Mouse (Mus musculus) urinary bladder, postnatal 36 days (tissue): Measurements from ENCODE around the gene Sae1.
"Not testable (repeated sequence)": the region's sequence is repeated elsewhere in the genome, so short reads cannot be mapped to it uniquely, and the experiment has no call there.

ENCODE experiments used
- DNase-seq, 2 experiments: peaks; one replicate each; pipeline ENCODE4 v3.0.0; 2022; ENCODE audit warnings: low spot score in 2 of 2, mixed read lengths in 1 of 2

Gene Sae1

DNA sequence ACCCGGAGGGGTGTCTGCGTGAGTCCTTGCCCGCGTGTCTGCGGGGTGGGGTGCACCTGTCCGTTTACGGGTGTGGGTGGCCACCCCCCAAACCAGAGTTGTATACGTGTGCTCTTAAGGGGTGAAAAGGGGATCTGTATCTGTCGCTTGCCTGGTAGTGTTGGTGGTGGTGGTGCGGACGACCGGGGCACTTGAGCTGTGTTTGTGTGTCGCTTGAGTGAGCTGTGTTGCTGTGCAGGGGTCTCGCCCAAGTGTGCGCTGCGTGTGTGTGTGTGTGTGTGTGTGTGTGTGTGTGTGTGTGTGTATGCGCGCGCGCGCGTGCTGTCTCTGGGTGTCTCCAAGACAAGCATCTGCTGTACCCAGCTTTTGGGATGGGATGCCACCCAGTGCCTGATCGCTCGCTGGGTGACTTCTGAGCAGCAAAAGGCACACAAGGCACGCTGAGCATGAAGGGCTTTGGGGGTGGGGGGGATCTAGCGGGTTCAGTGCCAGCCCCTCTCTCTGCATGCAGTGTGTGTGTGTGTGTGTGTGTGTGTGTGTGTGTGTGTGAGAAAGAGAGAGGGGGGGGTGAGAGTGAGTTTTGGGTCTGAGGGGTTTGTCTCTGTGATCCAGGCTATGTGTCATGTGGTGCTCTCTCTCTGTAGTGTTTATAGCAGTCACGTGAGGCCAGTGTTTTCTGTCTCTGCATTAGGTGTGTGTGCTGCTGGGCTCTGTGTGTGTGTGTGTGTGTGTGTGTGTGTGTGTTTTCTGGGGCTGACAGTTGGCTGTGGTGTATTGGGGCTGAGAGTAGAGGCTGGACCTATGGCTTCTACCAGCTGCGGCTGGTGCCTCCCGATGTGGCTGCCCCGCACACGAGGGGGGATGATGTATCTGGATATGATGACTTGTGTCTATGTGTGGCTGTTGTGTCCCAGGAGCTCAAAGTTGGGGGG is 76.8 kb downstream of the Sae1 start:
- DNase-seq, result peak; percentile 20 to 31

DNA sequence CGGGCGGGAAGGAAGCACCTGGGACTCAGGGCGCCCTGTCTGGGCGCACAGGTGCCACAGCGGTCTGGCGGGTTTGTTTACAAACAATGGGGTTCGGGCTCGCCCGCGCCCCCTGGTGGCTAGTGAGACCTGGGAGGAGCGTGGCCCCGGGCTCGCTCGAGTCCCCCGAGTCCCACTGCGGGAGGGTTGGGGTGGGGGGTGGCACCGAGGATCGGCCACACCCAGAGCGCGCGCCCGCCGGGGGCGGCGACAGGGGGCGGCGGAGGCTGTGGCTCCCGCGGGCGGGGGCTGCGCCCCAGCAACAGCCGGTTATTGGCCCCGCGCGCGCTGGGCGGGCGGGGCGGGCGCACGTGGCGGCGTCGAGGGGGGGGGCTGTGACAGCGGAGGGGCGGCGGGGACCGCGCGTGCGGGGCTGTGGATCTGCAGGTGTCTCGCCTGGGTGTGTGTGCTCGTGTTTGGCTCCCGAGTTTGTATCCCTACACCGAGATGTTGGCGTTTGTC is 77.5 kb downstream of the Sae1 start:
- peak; percentile 77 to 86 for DNase-seq

DNA sequence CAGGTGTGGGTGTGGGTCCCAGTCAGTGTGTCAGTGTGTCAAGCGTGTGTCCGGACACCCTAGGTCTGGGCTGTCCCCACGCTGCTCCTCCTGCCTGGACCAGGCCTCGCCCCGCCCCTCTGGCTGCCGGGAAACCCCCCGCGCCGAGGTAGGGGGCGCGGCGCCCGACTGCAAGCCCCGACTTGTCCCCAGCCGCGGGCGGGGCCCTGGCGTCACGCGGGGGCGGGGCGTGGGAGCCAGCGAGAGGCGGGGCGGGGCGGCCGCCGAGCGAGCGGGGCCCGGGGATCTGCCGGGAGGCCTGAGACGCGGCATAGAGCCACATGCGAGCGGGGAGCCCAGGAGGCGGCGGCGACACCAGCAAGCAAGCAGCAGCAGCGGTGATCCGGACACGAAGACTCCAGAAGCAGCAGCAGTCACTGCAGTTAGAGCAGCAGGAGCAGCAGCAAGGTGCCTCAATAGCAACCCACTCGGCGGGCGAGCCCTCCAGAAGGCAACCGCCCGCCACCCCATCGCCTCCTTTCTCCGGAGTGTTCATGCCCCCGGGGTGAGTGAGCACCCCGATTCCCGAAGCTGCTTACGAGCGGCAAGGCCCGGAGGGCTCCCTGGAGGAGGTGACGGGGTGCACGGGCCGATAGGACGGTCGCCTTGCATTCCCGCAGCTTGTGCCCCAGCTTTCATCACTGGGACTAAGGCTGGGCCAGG is 78.1 kb downstream of the Sae1 start:
- peak; percentile 87 to 89 for DNase-seq

DNA sequence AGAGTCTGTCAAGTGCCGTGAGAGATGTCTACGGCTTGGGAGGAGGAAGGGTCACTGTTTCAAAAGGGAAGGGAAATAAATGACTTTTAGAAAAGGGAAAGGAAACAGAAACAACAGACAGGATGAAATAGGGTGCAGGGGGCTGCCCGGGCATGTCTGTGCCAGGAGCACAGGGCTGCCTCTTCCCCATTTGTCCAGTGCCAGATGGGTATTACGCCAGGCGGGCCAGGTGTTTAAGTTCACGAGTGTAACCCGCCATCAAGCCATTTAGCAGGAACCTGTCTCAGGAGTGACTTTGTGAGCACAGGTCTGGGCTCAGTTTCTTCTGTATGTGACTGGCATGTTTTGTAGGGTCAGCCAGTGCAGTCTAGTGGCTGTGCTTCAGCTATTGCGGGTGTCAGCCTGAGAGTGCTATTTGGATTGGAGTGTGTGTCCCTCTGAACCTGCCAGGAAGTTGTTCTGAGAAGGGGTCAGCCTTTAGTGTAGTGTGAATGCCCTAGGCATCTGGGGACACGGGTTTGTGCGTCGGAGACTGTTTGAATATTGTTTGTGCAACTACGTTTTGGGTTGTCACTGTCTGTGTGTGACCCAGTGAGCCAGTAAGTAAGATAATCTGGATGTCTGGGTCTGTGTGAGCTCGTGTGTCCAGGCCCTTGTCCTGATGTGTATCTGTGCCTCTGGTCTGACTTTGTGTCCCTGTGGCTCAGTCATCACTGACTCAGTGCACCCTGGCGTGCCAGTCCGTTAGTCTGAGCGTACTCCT is 78.9 kb downstream of the Sae1 start:
- peak in 1 of 2 experiments; percentile 30 for DNase-seq

DNA sequence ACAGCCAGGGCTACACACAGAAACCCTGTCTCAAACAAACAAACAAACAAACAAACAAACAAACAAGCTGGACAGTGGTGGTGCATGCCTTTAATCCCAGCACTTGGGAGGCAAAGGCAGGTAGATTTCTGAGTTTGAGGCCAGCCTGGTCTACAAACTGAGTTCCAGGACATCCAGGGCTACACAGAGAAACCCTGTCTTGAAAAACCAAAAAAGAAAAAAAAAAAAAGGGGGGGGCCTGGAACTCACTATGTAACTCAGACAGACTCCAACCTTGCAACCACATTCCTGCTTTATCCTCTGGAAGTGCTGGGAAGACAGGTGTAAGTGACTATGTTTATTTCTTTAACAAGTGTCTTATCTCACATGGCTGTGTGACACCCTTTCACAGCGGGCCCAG is 79.5 kb downstream of the Sae1 start, which contains the start of gene Bbc3:
Gene Bbc3 (plus strand): TSS at position 301 of the 400 bp plus-strand sequence.
- DNase-seq, result not testable (repeated sequence)

DNA sequence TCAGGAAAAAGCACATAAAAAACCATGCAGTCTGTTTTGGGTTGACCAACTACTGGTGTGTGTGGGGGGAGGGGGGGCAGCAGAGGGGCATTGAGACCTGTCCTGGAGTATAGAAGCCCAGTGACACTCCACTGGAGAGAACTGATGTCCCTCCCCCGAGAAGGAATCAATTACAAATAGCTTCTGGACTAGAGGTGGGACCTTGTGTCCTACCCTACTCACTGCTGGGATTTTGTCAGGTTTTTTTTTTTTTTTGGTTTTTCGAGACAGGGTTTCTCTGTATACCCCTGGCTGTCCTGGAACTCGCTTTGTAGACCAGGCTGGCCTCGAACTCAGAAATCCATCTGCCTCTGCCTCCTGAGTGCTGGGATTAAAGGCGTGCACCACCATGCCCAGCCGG is 80.5 kb downstream of the Sae1 start:
- DNase-seq, result not testable (repeated sequence)

DNA sequence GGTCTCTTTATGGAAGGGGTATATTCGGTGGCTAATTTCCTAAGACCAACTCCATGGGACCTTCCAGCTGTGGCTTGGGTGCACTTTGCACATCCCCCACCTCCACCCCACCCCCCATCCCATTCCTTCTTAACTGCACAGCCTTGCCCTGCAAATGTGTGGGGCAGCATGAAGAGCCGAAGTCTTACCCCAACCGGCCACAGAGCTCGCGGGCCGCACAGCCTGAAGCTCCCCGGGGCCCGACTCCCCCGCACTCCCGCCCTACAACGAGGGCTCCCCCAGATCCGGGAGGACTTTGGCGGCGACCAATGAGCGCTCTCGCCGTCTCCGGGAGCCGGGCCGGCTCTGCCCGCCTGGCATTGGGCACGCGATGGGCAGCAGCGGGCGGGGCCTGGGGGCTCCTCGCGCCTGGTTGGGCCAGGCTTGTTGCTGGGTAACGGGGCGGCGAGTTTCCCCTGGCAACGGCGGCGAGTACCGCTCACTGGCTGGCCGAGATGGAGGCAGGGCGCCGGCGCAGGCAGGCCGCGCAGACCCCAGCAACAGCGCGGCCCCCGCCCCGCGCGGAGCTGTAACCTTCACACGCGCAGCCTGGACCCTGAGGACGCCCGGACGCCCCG is 88.1 kb downstream of the Sae1 start:
- DNase-seq, result peak; percentile 66 to 84

DNA sequence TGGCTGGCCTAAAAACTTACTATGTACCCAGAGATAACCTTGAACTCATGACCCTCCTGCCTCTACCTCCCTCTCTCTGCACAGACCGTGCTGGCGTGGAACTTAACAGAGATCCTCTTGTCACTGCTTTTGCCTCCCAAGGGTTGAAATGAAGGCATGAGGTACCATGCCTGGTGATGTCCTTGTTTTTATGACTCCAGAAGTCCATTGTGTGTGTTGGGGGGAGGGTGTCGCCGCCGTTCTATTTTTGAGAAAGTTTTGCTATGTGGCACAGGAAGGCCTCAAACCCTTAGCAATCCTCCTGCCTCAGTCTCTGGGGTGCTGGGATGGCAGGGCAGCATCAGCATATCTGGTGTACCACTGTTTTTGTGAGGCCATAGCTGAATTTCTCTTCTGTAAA is 88.7 kb downstream of the Sae1 start:
- no peak for DNase-seq

DNA sequence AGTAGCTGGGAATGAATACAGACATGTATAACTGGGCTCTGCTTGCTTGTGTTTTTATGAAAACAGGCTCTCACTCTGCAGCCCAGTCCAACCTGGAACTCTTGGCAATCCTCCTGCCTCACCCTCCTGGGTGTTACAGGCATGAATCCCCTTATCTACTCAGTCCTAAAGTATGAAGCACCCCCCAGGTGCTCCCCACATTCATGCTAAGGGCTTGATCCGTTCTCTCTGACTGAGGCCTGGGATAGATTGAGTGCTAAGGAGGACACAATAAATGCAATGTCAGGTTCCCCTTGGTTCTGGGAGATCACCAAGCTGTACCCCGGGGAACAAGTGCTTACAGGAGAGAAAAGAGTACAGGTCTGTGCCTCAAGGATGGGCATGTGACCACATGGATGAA is 90.0 kb downstream of the Sae1 start:
- no peak for DNase-seq

DNA sequence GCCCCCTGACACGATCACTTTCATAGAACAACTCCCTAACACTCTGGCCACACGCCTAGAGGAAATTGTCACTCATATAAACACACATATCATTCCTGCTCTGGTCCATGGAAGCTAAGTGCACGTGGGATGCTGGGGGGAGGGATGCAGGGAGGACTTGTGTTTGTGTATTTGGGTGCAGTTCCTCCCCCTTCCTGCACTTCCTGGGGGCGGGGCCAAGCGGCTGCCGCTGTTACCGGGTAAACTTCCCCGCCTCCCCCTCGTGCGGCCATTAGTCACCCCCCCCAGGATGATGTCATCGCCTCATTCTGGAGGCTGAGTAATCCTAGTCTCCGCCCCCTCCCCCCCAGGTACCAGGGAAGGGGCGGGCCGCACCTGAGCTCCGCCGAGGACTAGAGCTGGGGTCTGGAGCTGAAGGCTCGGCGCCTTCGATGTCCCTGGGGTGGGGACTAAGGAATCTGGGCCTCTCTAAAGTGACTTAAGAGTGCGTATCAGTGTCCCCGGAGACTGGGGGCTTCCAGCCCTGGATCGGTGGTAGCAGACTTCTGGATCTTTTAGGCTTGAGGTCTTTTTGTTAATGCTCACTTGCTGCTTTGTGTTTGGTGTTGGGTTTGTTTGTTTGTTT is 90.7 kb downstream of the Sae1 start:
- peak; percentile 80 to 87 for DNase-seq

DNA sequence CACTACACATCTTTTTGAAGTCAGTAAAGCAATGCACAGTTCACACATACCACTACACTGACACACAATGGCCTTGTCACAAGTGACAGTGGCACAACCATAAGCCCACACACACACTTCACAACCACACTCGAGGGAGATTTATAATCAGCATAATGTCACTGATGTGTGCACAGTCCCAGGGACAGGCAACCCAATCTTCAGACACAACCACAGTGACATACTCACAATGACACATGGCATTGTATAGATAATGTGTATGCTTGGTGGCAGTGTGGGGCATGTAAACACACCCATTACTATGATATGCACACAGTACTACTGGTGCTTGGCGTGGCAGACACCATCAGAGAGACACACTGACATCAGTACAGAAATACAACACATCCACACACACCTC is 91.5 kb downstream of the Sae1 start:
- DNase-seq, result no peak

DNA sequence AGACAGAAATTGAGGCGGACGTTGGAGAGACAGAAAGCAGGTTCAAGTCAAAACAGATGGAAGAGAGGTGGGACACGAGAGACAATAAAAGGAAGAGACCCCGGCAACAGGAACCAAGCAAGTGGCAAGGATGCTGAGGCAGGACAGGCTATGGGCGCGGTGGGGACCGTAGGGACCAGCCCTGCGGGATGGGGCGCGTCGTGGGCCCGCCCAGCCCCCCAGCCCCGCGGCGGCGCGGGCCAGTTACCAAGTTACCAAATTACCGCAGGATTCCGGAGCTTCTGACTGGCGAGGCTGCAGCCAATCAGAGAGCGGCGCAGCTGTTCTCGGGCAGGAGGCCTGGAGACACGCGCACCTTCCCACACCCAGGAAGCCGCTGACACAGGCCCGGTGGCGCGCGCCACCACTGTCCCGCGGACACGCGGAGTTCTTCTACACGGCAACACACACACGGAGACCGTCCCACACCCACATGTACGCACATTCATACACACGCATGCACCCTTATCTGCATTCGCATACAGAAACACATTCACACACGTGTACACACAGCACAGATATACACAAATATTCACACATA is 92.2 kb downstream of the Sae1 start:
- peak; percentile 65 to 75 for DNase-seq

DNA sequence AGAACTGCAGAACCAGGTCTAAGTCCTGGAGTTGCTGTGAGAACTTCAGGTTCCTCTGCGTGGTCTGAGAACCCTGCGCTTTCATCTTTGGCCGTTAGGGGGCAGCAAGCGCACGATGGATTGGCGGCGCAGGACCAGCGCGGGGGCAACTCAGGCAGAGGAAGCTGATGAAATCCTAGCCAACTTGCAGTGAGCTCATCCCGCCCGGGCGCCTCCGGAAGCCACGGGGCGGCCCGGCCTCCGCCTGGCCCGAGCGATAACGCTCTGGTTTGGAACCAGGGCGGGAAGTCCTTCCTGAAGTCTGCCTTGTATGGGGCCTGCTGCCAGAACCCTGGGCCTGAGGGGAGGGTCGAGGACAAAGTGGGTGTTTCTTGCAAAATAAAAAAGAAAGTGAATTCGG is 92.8 kb downstream of the Sae1 start:
- DNase-seq, result peak; percentile 92 to 95

DNA sequence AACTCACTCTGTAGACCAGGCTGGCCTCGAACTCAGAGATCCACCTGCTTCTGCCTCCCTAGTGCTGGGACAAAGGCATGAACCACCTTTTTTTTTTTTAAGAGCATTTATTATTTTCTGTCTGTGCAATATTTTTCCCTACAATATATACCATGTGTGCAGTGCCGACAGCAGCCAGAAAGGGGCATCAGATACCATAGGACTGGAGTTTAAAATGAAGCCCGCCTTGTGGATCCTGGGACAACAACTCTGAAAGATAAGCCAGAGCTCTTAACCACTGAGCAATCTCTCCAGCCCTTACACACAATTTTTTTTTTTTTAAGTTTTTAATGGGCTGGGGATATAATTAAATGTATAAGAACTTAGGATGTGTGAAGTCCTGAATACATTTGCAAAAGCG is 93.3 kb downstream of the Sae1 start:
- no peak for DNase-seq

DNA sequence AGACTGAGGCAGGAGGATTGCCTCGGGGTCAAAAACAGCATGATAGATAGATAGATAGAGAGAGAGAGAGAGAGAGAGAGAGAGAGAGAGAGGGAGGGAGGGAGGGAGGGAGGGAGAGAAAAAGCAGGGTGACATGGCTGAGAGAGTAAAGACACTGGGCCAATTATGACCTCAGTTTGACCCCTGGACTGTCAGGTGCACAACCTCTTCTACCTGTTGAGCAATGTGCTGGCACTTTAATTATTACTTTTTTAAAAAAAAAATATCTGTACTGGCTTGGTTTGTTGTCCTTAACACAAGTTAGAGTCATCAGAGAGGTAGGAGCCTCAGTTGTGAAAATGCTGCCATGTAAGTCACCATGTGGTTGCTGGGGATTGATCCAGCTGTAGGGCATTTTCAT is 99.8 kb downstream of the Sae1 start:
- no peak for DNase-seq

DNA sequence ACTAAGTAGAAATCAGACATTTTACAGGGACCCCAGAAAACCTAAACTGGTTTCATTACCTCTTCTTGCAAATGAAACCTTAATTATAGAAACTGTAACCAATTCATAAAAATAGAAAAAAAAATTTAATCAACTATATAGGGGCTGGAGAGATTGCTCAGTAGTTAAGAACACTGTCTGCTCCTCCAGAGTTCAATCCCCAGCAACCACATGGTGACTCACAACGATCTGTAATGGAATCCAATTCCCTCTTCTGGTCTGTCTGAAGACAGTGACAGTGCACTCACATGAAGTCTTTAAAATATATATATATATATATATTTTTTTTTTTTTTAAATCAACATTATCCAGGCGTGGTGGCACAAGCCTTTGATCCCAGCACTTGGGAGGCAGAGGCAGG is 100.6 kb downstream of the Sae1 start:
- DNase-seq, result no peak

DNA sequence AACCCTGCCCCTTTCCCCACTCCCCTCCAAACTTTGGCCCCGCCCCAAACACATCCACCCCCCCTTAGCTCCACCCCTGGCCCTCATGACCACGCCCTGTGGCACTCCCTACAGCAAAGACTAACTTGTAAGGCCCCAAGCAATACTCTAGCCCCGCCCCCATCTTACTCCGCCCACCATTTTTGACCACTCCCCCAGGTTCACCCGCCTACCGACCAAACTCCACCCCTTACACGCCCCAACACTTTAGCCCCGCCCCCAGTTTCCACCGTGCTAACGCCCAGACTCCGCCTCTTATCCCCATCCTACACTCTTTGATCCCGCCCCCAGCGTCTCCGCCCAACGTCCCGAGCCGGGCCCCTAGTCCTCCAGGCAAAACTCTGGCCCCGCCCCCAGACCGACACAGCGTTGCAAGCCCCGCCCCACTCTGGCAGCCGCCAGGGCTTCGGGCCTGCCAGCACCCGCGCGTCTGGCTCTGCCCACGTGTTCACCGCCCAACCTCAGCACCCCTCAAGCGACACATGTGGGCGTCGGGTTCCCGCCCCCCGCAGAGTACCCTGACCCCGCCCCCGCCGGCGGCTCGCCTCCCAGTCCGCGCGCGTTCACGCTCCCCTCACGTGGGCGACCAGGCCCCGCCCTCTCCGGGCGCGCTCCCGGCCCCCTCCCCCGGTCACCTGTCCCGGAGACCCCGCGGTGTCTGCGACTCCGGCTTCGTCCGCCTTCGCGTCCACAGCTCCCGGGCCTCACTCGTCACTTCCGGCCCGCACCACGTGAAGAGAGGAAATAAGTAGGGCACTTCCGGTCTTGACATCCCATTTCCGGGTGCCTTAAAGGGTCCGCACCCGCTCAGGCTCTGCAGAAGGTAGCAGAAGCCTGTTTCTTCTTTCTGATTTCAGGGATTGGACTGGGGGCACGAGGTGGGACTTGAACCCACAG is 101.3 kb downstream of the Sae1 start, which contains the start of gene Ccdc9:
Gene Ccdc9 (minus strand): TSS at position 770 of the 936 bp plus-strand sequence.
- DNase-seq, result peak; percentile 100

DNA sequence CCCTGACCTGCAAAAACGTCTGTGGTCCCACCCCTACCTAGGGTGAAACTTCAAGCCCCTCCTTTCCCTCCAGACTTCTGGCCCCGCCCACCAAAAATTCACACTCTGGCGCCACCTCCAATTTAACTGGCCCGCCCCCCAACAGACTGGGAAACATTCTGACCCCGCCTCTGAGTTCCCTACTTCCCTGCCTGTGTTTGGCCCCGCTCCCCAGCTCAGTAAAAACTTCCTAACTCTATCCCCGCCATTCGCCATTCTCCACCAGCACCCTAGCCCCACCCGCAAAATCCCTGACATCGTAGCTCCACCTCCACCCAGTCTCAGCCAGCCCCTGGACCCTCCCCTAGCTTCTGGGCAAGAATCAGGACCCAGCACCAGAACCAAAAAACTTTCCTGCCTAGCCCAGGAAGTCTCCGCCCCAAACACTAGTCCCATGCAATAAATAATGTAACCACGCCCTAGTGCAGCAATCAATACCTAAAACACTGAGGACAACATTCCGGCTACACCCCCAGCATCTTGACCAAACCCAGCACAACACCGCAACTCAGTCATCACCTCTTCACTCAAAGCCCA is 102.1 kb downstream of the Sae1 start:
- peak; percentile 73 to 82 for DNase-seq

DNA sequence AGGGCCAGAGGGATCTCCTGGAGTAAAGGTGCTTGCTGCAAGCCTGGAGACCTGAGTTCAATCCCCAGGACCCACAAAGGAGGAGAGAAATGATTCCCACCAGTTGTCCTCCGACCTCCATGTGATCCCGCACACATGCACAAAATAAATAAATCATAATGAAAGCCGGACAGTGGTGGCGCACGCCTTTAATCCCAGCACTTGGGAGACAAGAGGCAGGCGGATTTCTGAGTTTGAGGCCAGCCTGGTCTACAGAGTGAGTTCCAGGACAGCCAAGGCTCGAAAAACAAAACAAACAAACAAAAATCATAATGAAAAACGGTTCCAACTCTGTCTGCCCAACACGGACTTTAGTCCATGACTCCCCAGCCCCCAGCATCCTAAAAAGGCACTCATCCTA is 102.7 kb downstream of the Sae1 start:
- no peak for DNase-seq
